13 mouse cellular contexts compared by ENCODE assay signal in the genomic region with DNA sequence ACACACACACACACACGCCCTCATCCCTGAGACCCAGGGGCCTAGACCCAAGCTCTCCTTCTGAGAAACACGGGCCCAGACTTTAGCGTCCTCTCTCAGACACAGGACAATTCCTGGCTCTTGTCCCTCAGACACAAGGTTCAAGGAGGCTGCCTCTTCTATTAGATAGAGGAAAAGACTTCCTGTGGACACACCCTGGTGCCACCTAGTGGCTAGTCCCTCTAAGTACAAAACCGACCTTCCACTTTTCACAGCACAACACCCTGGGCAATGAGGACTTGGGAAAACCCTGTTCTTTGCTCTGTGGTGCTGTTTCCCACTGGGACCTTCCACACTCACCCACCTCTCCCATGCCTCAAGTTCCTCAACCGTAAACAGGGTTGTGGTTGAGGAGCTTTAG. TPM values are rescaled to one million over a fixed set of nuclear protein-coding genes. Genes with fewer than 3 reads are reported as not detected.
A peak's percentile ranks its signal among the peaks of the same experiment; 100 is the strongest.
DNase-seq lines count a peak whose midpoint lies in the region; ATAC-seq lines count a peak whose summit lies in the region.
"Had no signal": no experiment of that assay in that cellular context is flagged by ENCODE, and none has a peak within 500 bp of the region (broad histone marks: within the 10 kb centered on the region; RNA-seq: fewer than 3 reads in every experiment).

No protein-coding gene starts in this region.

- no peaks in the 10 kb centered on the region for H3K36me3 ChIP-seq in neural tube, embryonic 15.5 days
- H3K36me3 ChIP-seq in forebrain, embryonic 15.5 days: no peaks in the 10 kb centered on the region

- H3K27me3 ChIP-seq in neural tube, embryonic 15.5 days (replicated peaks): no peaks in the 10 kb centered on the region
- H3K27me3 ChIP-seq in forebrain, embryonic 15.5 days: no peaks in the 10 kb centered on the region
- H3K27me3 ChIP-seq: Patski had no signal

- no peak overlapping the region for H3K27ac ChIP-seq in neural tube, embryonic 15.5 days (replicated peaks)
- no peak overlapping the region for H3K27ac ChIP-seq in forebrain, embryonic 15.5 days (replicated peaks)

- DNase-seq in heart, postnatal 4 days: peak; percentile 11
- DNase-seq in heart, postnatal 25 days (ENCODE audit: low spot score): no peak
- DNase-seq in neural tube, embryonic 10.5 days (ENCODE audit: extremely low spot score, low spot score): peak; percentile 19
- peak; percentile 55 for DNase-seq in retina, embryonic 14.5 days (ENCODE audit: low spot score)
- DNase-seq in T-cell, adult 2 months (ENCODE audit: low spot score): no peak
- DNase-seq: cerebellum, adult 9-11 months; forebrain, postnatal 0 days had no signal

- no peak overlapping the region for H3K9ac ChIP-seq in neural tube, embryonic 15.5 days (replicated peaks)
- H3K9ac ChIP-seq in forebrain, embryonic 15.5 days (replicated peaks): no peak overlapping the region
- H3K9ac ChIP-seq: forebrain, postnatal 0 days had no signal

- H3K4me1 ChIP-seq in neural tube, embryonic 15.5 days: no peaks in the 10 kb centered on the region
- H3K4me1 ChIP-seq in forebrain, embryonic 15.5 days: no peaks in the 10 kb centered on the region

- WGBS in neural tube, embryonic 15.5 days: 63% methylated on average over 5 of the region's 5 CpGs
- WGBS in forebrain, embryonic 15.5 days: 64% methylated on average over 5 of the region's 5 CpGs

- intact Hi-C loops in heart, postnatal 25 days (cut with DNase I): no loop called here

- no peaks in the 10 kb centered on the region for H3K9me3 ChIP-seq in neural tube, embryonic 15.5 days (replicated peaks)
- no peaks in the 10 kb centered on the region for H3K9me3 ChIP-seq in forebrain, embryonic 15.5 days

- no peak overlapping the region for H3K4me3 ChIP-seq in neural tube, embryonic 15.5 days (replicated peaks)
- H3K4me3 ChIP-seq in forebrain, embryonic 15.5 days: no peak overlapping the region

- ATAC-seq in neural tube, embryonic 15.5 days (ENCODE audit: low FRiP score): no peak
- 0 out of 2 replicates have a peak, but pooled peaks have one; percentile 33 for ATAC-seq in common myeloid progenitor, adult 5-6 weeks (replicated peaks; ENCODE audit: low read depth, poor library complexity, severe bottlenecking)
- ATAC-seq in forebrain, embryonic 15.5 days (replicated peaks): no peak
- ATAC-seq: forebrain, postnatal 0 days; Patski had no signal

- H3K4me2 ChIP-seq in neural tube, embryonic 15.5 days: no peak overlapping the region
- no peak overlapping the region for H3K4me2 ChIP-seq in forebrain, embryonic 15.5 days (replicated peaks)

RNA-seq across cellular contexts. Expression of gene Klk15, which starts 7.6 kb away (rescaled TPM):
- not detected for total RNA-seq in heart, postnatal 4 days (2021)
- total RNA-seq in heart, postnatal 25 days (2021): not detected
- not detected in 2 replicates for polyA plus RNA-seq in neural tube, embryonic 15.5 days (2015; fragmentation: Nextera tagmentation; extraction: Ambion mirVana)
- not detected in 2 replicates for total RNA-seq in common myeloid progenitor, adult 5-6 weeks (2017)
- polyA plus RNA-seq in forebrain, embryonic 15.5 days (2015; fragmentation: Nextera tagmentation; extraction: Ambion mirVana): not detected in 2 replicates
- total RNA-seq: forebrain, postnatal 0 days; layer of hippocampus, postnatal 14 days had no signal
- polyA plus RNA-seq: forebrain, postnatal 0 days; heart, embryonic 16.5 days; Patski had no signal

RNA-seq across cellular contexts. Expression of gene Klk1b8, which starts 24.5 kb away (rescaled TPM):
- total RNA-seq in heart, postnatal 4 days (2021): not detected
- total RNA-seq in heart, postnatal 25 days (2021): not detected
- not detected in 2 replicates for polyA plus RNA-seq in neural tube, embryonic 15.5 days (2015; fragmentation: Nextera tagmentation; extraction: Ambion mirVana)
- total RNA-seq in common myeloid progenitor, adult 5-6 weeks (2017): not detected in 2 replicates
- polyA plus RNA-seq in forebrain, embryonic 15.5 days (2015; fragmentation: Nextera tagmentation; extraction: Ambion mirVana): not detected in 2 replicates
- total RNA-seq: forebrain, postnatal 0 days; layer of hippocampus, postnatal 14 days had no signal
- polyA plus RNA-seq: forebrain, postnatal 0 days; heart, embryonic 16.5 days; Patski had no signal

RNA-seq across cellular contexts. Expression of gene Klk1b1, which starts 40.6 kb away (rescaled TPM):
- not detected for total RNA-seq in heart, postnatal 4 days (2021)
- not detected for total RNA-seq in heart, postnatal 25 days (2021)
- polyA plus RNA-seq in neural tube, embryonic 15.5 days (2015; fragmentation: Nextera tagmentation; extraction: Ambion mirVana): not detected in 2 replicates
- not detected in 2 replicates for total RNA-seq in common myeloid progenitor, adult 5-6 weeks (2017)
- polyA plus RNA-seq in forebrain, embryonic 15.5 days (2015; fragmentation: Nextera tagmentation; extraction: Ambion mirVana): not detected in 2 replicates
- total RNA-seq: forebrain, postnatal 0 days; layer of hippocampus, postnatal 14 days had no signal
- polyA plus RNA-seq: forebrain, postnatal 0 days; Patski had no signal

RNA-seq across cellular contexts. Expression of gene Klk4, which starts 45.0 kb away (rescaled TPM):
- total RNA-seq in heart, postnatal 4 days (2021): not detected
- not detected for total RNA-seq in heart, postnatal 25 days (2021)
- polyA plus RNA-seq in neural tube, embryonic 15.5 days (2015; fragmentation: Nextera tagmentation; extraction: Ambion mirVana): 0.28 TPM in 1 of 2 replicates, not detected in the other
- total RNA-seq in common myeloid progenitor, adult 5-6 weeks (2017): not detected in 2 replicates
- 0.24 and 0.59 TPM in 2 replicates for polyA plus RNA-seq in forebrain, embryonic 15.5 days (2015; fragmentation: Nextera tagmentation; extraction: Ambion mirVana)
- total RNA-seq: layer of hippocampus, postnatal 14 days had no signal
- polyA plus RNA-seq: Patski had no signal

RNA-seq across cellular contexts. Expression of gene Klk1b9, which starts 49.9 kb away (rescaled TPM):
- not detected for total RNA-seq in heart, postnatal 4 days (2021)
- not detected for total RNA-seq in heart, postnatal 25 days (2021)
- polyA plus RNA-seq in neural tube, embryonic 15.5 days (2015; fragmentation: Nextera tagmentation; extraction: Ambion mirVana): not detected in 2 replicates
- total RNA-seq in common myeloid progenitor, adult 5-6 weeks (2017): not detected in 2 replicates
- polyA plus RNA-seq in forebrain, embryonic 15.5 days (2015; fragmentation: Nextera tagmentation; extraction: Ambion mirVana): not detected in 2 replicates
- total RNA-seq: forebrain, postnatal 0 days; layer of hippocampus, postnatal 14 days had no signal
- polyA plus RNA-seq: forebrain, postnatal 0 days; heart, embryonic 16.5 days; Patski had no signal

Comparison
In these comparisons a context has a peak if more than half of its experiments do, and no peak if none do; other contexts are left out.
1. DNase-seq: peak in heart, postnatal 4 days (single experiment), neural tube, embryonic 10.5 days (single experiment) and retina, embryonic 14.5 days (single experiment); none in heart, postnatal 25 days (single experiment) and T-cell, adult 2 months (single experiment).